Mouse (Mus musculus): ENCODE results near the gene Inpp5b.

GRCm38 (mm10) chr4:124810056-124810455 is 68.4 kb downstream of the Inpp5b start:
- TF ChIP-seq CTCF (IDR thresholded peaks at IDR 0.05; ENCODE audit: control insufficient read depth, insufficient read depth, low read length) (no peak), POLR2A (IDR thresholded peaks at IDR 0.05; ENCODE audit: borderline replicate concordance, control insufficient read depth, low read depth, low read length) (no peak)

Data from bone marrow, adult 2 months (tissue).